Mouse (Mus musculus) ES-E14 (cell line): Measurements from ENCODE around the gene Adora1. TPM values are rescaled to one million over a fixed set of nuclear protein-coding genes. Genes with fewer than 3 reads are reported as not detected.

Experiments used
- DNase-seq: peaks from one replicate; pipeline ENCODE4 v3.0.0-alpha.2; 2013; ENCODE audit warnings: low read depth, low spot score
- H3K27ac ChIP-seq: 2 replicates; pipeline ENCODE4 v1.5.1; 2012; ENCODE audit warnings: low read depth, mild to moderate bottlenecking, low read length, moderate library complexity, mixed read lengths; ENCODE audit not compliant: poor library complexity, insufficient read depth, severe bottlenecking
- H3K36me3 ChIP-seq: 2 replicates; pipeline ENCODE4 v1.6.1; 2012; ENCODE audit warnings: mild to moderate bottlenecking, low read length, moderate library complexity, mixed read lengths; ENCODE audit not compliant: control insufficient read depth, poor library complexity, insufficient read depth, severe bottlenecking
- H3K4me1 ChIP-seq, 2 experiments: fragments of 150-350 bp in 1 of 2; sonication (generic) in 1 of 2; 2 replicates each; pipeline ENCODE4 v1.6.1; 2012; ENCODE audit warnings: low read length in 2 of 2, mild to moderate bottlenecking in 1 of 2, mixed read lengths in 1 of 2; ENCODE audit not compliant: control insufficient read depth in 2 of 2, insufficient read depth in 2 of 2, poor library complexity in 1 of 2
- H3K4me3 ChIP-seq, 2 experiments: fragments of 150-350 bp in 1 of 2; sonication (generic) in 1 of 2; 2 replicates each; pipeline ENCODE4 v1.5.1; 2012; ENCODE audit warnings: low read length in 2 of 2, low read depth in 1 of 2, mild to moderate bottlenecking in 1 of 2, mixed read lengths in 1 of 2; ENCODE audit not compliant: insufficient read depth in 1 of 2, poor library complexity in 1 of 2, severe bottlenecking in 1 of 2
- H3K9ac ChIP-seq: 2 replicates; pipeline ENCODE4 v1.6.1; 2012; ENCODE audit warnings: low read depth, mild to moderate bottlenecking, low read length, mixed read lengths; ENCODE audit not compliant: poor library complexity, insufficient read depth, severe bottlenecking
- H3K9me3 ChIP-seq: fragments of 150-350 bp; sonication (generic); 2 replicates; pipeline ENCODE4 v1.6.1; 2012; ENCODE audit warnings: low read depth, mild to moderate bottlenecking, low read length; ENCODE audit not compliant: control insufficient read depth, insufficient read depth
- CHD2 ChIP-seq: IDR thresholded peaks from 2 replicates; pipeline ENCODE4 v1.6.1; 2014; ENCODE audit warnings: mild to moderate bottlenecking, low read depth, low read length, inconsistent platforms
- HCFC1 ChIP-seq: IDR thresholded peaks from 2 replicates; pipeline ENCODE4 v1.6.1; 2012; ENCODE audit warnings: low read length, inconsistent platforms, borderline replicate concordance; ENCODE audit not compliant: insufficient read depth
- MAFK ChIP-seq: IDR thresholded peaks from 2 replicates; pipeline ENCODE4 v1.6.1; 2014; ENCODE audit warnings: mild to moderate bottlenecking, low read depth, low read length, inconsistent platforms; ENCODE audit not compliant: insufficient read depth
- ZC3H11A ChIP-seq: IDR thresholded peaks from 2 replicates; pipeline ENCODE4 v1.6.1; 2012; ENCODE audit warnings: low read depth, mild to moderate bottlenecking, inconsistent platforms, low read length, borderline replicate concordance
- ZNF384 ChIP-seq: IDR thresholded peaks from 2 replicates; pipeline ENCODE4 v1.6.1; 2012; ENCODE audit warnings: low read depth, low read length, inconsistent platforms
- in situ Hi-C, 2 experiments: fragments of 600-800 bp; cut with MboI; formaldehyde crosslinking; loops; one replicate each; pipeline ENCODE4 v1.15.1; 2025; ENCODE audit warnings: low sequenced_read_pairs in 2 of 2, inconsistent platforms in 1 of 2; ENCODE audit not compliant: unreplicated experiment in 2 of 2
- total RNA-seq: library from RNA; depleted of rRNA; stranded (reverse); fragments of 300-350 nt; gene quantifications from 2 replicates; pipeline ENCODE4 v1.2.3, GENCODE M21; 2012; rRNA removed

Gene Adora1
- total RNA-seq, result 0.16 and 0.58 TPM in 2 replicates

DNA sequence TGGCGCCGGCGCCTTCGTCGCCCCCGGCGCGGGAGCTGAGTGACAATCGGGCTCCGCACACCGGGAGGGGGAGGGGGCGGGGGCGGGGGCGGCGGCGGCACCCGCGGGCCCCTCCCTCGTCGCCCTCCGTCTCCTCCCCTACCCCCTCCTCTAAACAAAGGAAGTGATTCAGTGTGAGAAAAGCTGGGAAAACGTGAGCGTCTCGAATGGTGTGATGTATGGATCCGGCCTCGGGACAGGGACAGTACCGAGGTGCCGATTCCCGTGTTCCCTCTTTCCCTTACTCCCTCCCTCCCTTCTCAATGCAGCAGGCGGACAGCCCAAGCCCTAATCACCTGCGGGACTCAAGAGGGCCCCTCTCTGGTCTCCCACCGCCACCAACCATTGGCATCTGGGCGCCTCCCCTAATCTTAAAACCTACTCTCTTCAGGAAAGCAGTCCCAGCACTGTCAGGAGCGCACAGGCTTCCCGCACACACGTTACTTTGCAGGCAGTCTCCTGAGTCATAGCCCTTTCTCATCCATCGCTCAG is at the start of gene Adora1:
Gene Adora1 (minus strand): TSS at position 41 of the 531 bp plus-strand sequence.
- Histone ChIP-seq H3K27ac (no peak within 1 kb of the TSS), H3K36me3 (no peaks in the 10 kb centered on the region), H3K9me3 (no peaks in the 10 kb centered on the region), H3K9ac (peak within 1 kb of the TSS; percentile 36; the same call in 1 of the 2 replicates), H3K4me1 (peaks cover 0 to 3% of the 10 kb centered on the region in 2 experiments; a peak in 1 of 4 replicates), H3K4me3 (peak within 1 kb of the TSS; percentile 53 to 60)
- in situ Hi-C loops, result no loop called here
- TF ChIP-seq ZC3H11A (no peak), ZNF384 (no peak), MAFK (no peak), CHD2 (no peak), HCFC1 (no peak)
- no peak for DNase-seq

DNA sequence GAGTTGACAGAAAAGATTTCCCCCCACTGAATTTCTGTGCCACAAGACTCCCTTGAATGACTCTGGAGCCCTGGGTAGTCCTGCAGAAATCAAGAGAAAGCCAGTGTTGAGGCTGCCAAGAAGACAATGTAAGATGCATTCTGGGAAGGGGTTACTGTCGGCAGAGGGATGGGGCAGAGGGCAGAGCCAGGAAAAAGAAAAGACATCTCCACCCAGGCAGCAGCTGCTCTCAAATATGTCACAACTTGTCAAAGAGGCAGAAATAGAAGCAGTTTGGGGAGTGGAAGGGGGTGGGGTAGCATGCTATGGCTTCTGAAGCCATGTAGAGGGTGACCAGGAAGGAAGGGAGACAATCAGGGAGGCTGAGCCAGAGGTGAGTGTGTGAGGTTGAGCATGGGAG is 47.9 kb upstream of the Adora1 start:
- DNase-seq, result no peak
- in situ Hi-C loops, result no loop called here

DNA sequence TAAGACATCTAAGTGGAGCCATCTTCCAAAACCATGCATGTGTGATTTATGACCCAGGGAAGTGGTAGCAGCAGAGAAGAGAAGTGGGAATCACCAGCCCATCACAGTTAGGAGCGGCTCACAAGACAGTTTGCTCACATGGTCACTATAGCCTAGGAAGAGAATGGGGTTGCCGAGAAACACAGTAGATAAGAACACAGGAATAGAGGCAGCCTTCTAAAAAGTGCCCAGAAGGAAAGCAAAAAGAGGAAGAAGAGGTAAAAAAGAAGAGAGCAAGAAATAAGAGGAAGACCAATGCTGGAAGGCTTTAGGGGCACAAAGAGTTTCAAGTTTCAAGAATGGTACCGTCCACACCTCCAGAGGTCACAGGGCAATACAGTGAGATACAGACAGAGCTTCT is 47.1 kb upstream of the Adora1 start:
- no peak overlapping the region for H3K9ac ChIP-seq
- H3K4me1 ChIP-seq, result peaks cover 2 to 6% of the 10 kb centered on the region in 2 experiments; a peak in 1 of 4 replicates
- no peak for DNase-seq
- no peak overlapping the region for H3K4me3 ChIP-seq
- H3K27ac ChIP-seq, result no peak overlapping the region
- in situ Hi-C loops, result no loop called here
- TF ChIP-seq MAFK, result no peak
- no peak for TF ChIP-seq HCFC1
- TF ChIP-seq ZC3H11A, result no peak
- TF ChIP-seq CHD2, result no peak
- TF ChIP-seq ZNF384, result no peak
- H3K9me3 ChIP-seq, result no peaks in the 10 kb centered on the region
- no peaks in the 10 kb centered on the region for H3K36me3 ChIP-seq

More for the DNA sequence above, 47.9 kb upstream of the Adora1 start:
- H3K9me3 ChIP-seq, result no peaks in the 10 kb centered on the region
- no peaks in the 10 kb centered on the region for H3K36me3 ChIP-seq
- H3K4me1 ChIP-seq, result peaks cover 2 to 6% of the 10 kb centered on the region in 2 experiments; a peak in 1 of 4 replicates
- no peak overlapping the region for H3K9ac ChIP-seq
- TF ChIP-seq HCFC1, result no peak
- TF ChIP-seq CHD2, result no peak
- no peak for TF ChIP-seq ZNF384
- no peak for TF ChIP-seq ZC3H11A
- no peak for TF ChIP-seq MAFK
- no peak overlapping the region for H3K27ac ChIP-seq
- H3K4me3 ChIP-seq, result no peak overlapping the region

DNA sequence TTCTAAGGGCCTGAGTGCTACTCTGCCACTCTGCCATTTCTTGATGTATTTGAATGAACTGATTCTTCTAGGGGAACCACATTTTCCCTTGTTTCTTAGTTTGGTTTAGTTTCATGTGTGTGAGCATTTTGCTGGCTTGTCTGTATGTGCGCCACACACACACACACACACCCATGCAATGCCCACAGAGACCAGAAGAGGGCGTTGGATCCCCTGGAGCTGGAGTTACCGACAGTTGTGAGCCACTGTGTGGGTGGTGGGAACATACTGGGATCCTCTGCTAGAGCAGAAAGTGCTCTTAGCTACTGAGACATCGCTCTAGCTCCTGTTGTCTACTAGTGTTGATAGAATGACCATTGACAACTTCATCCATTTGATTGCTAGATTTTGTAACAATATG is 46.3 kb upstream of the Adora1 start:
- H3K27ac ChIP-seq, result no peak overlapping the region
- in situ Hi-C loops, result no loop called here
- DNase-seq, result no peak
- TF ChIP-seq CHD2 (no peak), ZC3H11A (no peak), MAFK (no peak), HCFC1 (no peak), ZNF384 (no peak)
- H3K36me3 ChIP-seq, result no peaks in the 10 kb centered on the region
- H3K9me3 ChIP-seq, result no peaks in the 10 kb centered on the region
- H3K9ac ChIP-seq, result no peak overlapping the region
- H3K4me1 ChIP-seq, result peaks cover 2 to 6% of the 10 kb centered on the region in 2 experiments; a peak in 1 of 4 replicates
- H3K4me3 ChIP-seq, result no peak overlapping the region

DNA sequence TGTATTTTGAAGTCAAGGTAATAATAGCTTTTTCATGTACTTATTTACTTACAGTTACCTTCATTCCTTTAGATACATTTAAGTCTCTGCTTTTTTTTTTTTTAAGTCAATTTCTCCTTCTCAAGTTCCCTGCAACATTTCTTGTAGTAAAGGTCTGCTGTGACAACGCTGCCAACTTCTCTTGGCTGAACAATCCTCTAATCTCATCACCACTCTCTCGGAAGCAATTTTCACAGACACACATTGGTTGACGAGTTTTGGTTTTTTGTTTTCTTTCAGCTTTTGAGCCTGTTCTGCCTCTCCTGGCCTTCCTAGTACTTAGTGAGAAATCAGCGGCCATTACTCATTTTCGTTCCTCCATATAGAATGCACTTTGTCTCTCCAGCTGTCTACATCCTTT is 44.9 kb upstream of the Adora1 start:
- no peak for TF ChIP-seq HCFC1
- TF ChIP-seq MAFK, result no peak
- no peaks in the 10 kb centered on the region for H3K36me3 ChIP-seq
- H3K4me1 ChIP-seq, result 0 out of 4 replicates have a peak, but pooled peaks cover 0 to under 1% of the 10 kb centered on the region in 2 experiments
- in situ Hi-C loops, result no loop called here
- no peak overlapping the region for H3K4me3 ChIP-seq
- no peaks in the 10 kb centered on the region for H3K9me3 ChIP-seq
- no peak overlapping the region for H3K27ac ChIP-seq
- no peak overlapping the region for H3K9ac ChIP-seq
- no peak for DNase-seq
